Mouse (Mus musculus) adrenal gland, adult 18-20 months (tissue): ENCODE measurements around the gene Slc7a8. TPM values are rescaled to one million over a fixed set of nuclear protein-coding genes. Genes with fewer than 3 reads are reported as not detected.

Source experiments
- DNase-seq, 2 experiments: peaks; one replicate each; pipeline ENCODE4 v3.0.0; 2021 to 2022; ENCODE audit warnings: low spot score in 2 of 2
- long read RNA-seq, 2 experiments: library from polyadenylated mRNA; stranded (forward); transcript quantifications; one replicate each; pipeline ENCODE4 v2.0.0; 2021
- total RNA-seq, 2 experiments: library from RNA; stranded (reverse); gene quantifications; 1 replicate in 1 of 2; 2 replicates in 1 of 2; pipeline ENCODE4 v1.2.3; 2021

Gene Slc7a8
- total RNA-seq: 10 to 100 TPM; 24.6 to 55.6 TPM
- long read RNA-seq, experiment 1, full-length matches to known transcripts: 5 of 5 reads
- long read RNA-seq, experiment 1, partial matches to known transcripts: 0 of 5 reads
- long read RNA-seq, experiment 1, other reads (novel, unspliced or antisense): 0 of 5 reads
- long read RNA-seq, experiment 2, partial matches to known transcripts: 1 of 16 reads
- long read RNA-seq, experiment 2, other reads (novel, unspliced or antisense): 15 of 16 reads

- DNase-seq: peak; percentile 62 to 71
Measured at GRCm38 (mm10) chr14:54781610-54782365, at the start of gene Slc7a8. TSS of gene Slc7a8 (minus strand) at chr14:54781946.

DNA sequence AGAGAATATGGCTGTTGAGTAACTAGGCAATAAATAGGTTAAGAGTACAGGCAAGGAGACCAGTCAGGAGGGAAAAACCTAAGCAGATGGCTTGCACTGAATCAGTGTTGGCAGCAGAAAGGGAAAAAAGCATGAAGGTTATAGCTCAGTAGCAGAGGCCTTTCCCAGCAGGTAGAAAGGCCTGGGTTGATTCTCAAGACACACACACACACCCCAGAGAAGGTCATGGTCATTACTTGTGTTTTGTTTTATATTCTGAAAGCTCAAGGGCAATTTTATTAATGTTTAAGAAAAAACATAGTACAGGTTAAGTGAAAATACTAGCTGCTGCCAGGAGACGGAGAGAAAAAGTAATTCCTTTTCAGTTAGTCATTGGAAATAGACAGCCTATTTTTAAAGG is 42.0 kb upstream of the Slc7a8 start:
- DNase-seq: no peak

GRCm38 (mm10) chr14:54822301-54822700 is 40.6 kb upstream of the Slc7a8 start:
- DNase-seq: no peak

DNA sequence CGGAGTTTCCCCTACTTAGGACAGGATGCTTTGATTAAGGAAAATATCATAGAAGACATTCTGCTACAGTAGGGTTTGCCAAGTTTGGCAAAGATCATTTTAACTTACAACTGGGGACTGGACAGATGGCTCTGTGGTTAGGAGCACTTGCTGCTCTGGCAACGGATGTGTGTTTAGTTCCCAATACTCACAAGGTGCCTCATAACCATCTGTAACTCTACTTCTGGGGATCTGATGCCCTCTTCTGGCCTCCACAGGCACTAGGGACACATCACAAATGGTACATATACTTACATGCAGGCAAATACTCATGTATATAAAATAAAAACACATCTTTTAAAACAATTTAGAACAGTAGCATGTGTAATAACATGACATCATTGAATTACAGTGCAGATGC is 36.0 kb upstream of the Slc7a8 start:
- no peak for DNase-seq

DNA sequence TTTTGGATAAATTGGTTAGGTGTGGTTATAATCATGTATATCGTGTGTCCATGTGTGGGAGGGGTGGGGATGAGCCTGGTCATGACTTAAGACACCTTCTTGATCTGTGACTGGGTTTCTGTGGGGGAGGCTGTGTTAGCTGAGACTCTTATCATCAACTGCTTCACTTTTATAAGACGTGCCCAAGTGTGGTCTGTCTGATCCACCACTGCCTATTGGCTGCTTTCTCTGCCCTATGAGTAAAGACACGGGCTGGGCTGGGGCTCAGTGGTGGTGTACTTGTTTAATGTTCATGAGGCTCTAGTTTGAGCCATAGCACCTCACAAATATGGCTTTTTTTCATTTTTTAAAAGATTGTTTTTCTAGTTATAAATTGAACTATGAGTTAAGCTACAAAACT is 34.0 kb upstream of the Slc7a8 start:
- DNase-seq: no peak

DNA sequence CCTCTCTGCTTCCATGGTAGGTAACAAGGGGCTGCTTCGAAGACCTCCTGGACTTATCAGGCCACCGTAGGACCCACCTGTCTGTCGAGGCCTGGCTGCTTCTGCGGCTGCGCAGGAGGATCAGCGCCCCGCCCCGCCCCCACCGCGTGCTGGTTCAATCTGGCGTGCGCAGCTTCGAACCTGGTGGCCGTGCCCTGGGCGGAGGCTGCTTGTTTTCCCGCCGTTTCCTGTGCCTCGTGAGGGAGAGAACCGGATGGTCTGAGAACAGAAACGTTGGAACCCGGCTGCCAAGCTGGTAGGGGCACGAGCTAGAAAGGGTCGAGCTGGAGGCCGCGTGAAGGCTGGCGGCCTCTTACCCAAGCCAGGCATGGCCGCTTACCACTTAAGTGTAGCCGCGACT is 32.2 kb upstream of the Slc7a8 start, which contains the start of gene Rnf212b:
Rnf212b (plus strand) TSS at position 151 of the 400 bp plus-strand sequence.
- DNase-seq: no peak

DNA sequence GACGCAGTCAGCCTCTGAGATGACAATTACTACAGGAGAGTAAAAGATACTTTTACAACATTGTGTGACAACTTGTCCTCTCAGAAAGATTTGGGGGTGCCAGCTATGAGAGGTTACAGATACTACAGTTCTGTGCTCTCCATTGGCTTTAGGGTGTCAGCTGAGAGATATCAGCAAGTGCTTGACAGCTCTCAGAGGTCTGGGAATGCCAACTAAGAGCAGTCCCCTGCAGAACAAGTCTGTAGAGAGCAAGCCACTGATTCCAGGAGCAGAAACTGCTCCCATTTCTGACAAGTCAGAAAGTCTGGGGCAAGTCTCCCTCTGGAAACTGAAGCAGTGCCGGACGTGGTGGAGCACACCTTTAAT is 27.9 kb upstream of the Slc7a8 start:
- DNase-seq: no peak

DNA sequence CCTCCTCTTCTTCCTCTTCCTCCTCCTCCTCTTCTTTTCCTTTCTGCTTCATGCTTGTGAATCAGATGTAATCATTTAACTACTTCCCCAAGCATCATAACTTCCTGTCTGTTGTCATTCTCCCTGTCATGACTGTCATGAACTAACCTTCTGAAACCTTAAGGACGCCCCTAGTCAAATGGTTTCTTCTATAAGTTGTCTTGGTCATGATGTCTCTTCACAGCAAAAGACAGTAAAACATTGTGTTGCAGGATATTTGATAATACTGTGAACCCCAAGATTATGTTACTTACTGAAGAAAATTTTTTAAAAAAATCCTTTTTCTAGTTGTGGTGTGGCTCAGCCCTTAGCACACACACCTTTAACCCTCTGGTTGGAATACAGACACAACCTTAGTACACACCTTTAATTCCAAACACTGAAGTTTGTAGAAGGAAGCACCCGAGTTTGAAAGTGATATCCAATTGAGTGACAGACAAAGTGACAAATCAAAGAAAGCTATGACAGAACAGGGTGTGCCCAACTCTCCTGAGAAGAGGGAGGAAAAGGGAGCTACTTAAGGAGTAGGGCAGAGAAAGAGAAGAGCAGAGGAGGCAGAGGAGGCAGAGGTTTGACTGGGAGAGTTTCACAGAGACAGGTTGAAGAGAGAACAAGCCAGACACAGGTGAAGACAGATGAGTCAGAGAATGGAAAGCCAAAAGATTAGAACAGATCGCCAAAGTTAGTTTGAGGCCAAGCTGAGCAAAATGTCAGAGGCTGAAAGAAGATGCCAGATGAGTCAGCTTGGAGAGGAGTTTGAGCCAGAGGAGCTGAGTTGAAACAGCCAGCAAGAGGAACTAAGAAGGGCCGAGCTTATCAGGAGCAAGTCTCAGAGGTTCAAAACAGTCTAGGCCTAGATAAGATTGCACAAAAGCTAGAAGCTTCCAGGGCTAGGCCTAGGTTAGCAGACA is 27.2 kb upstream of the Slc7a8 start:
- DNase-seq: no peak

- DNase-seq: no peak
Measured at GRCm38 (mm10) chr14:54806124-54806523, 24.4 kb upstream of the Slc7a8 start.

GRCm38 (mm10) chr14:54802428-54802827 is 20.7 kb upstream of the Slc7a8 start:
- DNase-seq: no peak

- DNase-seq: no peak
Measured at GRCm38 (mm10) chr14:54799686-54800085, 17.9 kb upstream of the Slc7a8 start.

- no peak for DNase-seq
Measured at GRCm38 (mm10) chr14:54796760-54797159, 15.0 kb upstream of the Slc7a8 start.

DNA sequence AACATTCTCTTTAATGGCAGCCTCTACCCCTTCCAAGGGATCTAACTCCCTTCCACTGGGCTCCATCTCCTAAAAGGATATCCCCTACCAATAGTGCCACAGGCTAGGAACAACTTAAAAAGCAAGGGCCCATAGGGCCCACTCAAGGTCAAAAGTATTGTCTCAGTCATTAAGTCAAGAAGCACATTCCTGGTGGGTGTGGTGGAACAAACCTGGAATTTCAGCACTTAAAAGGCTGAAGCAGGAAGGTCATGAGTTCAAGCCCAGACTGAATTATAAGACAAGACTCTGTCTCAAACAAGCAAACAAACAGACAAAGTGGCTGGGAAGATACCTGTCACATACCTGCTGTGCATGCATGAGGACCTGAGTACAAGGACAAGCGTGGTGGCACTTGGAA is 14.2 kb upstream of the Slc7a8 start:
- DNase-seq: no peak

DNA sequence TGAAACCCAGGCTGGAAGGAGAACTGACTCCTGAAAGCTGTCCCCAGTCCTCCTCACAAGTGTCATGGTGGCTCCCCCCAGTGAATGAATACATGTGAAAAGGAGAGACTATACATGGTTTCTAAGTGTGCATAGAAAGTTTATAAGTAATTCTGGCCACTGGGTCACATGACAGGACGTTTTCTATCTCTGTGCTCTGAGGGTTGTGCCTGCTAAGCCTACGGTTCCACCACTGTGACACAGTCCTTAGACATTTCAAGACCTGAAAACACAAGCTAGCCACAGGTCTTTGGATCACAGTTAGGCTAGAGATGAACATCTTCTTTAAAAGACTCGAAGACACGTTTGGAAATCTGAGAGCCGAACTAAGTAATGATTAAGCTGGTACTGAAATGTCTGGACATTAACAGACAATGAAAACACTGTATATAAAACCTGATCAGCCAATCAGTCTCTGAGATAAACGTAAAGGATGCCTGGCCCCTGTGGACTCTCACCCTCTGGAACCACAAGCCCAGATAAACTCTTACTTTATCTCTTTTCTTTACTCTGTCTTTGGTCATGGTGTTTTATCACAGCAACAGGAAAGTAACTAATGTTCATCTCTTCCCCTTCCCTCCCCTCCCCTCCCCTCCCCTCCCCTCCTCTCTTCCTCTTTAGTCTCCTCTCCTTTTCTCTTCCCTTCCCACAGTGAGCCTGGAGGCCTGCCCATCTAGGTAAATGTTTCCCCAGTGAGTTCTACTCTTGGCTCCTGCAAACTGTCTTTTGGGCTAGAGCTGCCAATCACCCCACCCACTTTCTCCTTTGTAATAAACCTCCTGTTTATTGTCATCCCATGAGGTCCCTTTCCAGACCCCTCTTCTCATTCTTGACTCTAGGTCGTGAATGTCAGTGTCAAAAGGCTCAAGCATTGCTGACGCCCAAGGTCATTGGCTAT is 12.4 kb upstream of the Slc7a8 start:
- no peak for DNase-seq

DNA sequence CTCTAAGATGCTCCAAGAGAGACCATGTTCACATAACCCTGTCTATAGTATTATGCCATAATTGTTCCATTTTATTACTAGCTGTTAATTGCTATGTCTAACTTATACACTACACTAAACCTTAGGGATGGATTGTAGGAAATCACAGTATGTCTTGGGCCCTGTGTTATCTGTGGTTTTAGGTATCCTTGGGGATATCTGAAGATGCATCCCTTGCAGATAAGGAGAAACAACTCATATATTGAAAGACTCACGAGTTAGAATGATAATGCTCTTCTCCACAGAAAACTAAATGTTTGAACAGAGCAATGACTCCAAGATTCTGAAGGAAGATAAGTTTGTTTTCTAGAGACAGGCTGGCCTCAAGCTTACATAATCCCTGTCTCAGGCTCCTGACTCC is 11.6 kb upstream of the Slc7a8 start:
- no peak for DNase-seq

- no peak for DNase-seq
Measured at GRCm38 (mm10) chr14:54792166-54792565, 10.4 kb upstream of the Slc7a8 start.

DNA sequence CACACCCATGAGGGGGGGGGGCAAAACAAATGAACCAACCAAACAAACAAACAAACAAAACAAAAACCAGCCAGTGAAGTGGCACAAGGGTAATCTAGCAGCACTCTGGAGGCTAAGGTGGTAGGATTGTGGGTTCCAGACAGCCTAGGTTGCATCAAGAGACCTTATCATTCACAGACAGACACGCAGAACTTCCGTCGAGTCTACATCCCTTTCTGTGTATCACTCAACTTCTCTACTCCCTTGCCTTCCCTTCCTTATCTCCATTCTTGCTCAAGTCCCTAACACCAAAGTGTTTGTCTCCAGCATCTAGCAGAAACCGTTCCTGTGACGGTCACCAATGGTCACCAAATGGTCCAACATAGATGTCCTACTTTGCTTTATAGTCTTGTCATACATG is 6.5 kb upstream of the Slc7a8 start:
- DNase-seq: no peak

- DNase-seq: no peak
Measured at GRCm38 (mm10) chr14:54787226-54787625, 5.5 kb upstream of the Slc7a8 start.

DNA sequence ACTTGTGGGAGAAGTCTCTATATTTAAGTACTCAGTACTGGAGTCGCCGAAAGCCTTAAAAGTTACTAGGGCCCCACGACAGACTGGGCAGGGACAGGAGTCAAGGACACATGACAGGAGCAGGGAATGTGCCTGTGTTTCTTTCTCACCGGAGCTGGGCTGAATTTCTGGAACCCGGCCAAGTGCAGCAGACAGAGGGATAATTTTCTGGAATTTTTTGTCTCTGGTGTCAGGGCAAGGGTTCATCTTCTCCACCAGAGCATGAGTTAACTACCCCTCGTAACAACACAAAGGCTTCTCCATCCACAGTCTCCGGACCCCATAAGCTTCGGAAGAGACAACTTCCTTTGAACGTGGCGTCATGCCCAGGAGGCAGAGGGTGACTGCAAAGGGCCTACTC is 4.7 kb upstream of the Slc7a8 start:
- peak; percentile 35 to 36 for DNase-seq

DNA sequence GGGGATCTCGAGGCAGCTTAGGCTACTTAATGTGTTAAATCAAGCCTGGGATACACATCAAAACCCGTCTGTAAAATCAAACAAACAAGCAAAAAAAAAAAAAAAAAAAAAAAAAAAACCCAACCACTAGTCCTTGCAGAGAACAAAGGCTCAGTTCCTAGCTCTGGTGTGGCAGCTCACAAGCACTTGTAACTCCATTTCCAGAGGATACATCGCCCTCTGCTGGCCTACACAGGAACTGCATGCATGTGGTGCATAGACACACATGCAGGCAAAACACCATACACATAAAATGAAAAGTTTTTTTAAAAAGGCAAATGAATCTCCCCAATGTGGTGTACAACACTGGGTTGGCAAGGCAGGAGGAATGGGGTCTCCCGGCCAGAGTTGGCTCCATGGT is 4.2 kb upstream of the Slc7a8 start:
- DNase-seq: peak; percentile 70 to 77

DNA sequence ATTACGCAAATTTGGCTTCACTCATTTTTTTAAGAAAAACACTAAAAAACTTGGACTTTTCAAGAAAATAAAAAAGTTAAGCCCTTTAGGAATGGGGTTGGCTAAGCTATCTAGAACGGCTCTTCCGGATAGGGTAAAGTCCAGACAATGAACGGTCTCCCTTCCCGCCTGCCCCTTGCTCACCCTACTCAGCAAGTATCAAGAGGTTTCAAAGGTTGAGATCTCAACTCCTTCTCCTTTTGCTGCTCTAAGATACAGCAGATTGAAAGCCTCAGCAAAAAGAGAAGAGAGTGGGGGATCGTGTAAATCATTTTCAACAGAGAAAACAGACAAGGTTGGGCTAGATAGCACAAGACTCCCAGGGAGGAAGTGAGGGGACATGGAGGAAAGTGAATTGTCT is 1.2 kb upstream of the Slc7a8 start:
- no peak for DNase-seq
